Mouse (Mus musculus) liver, embryonic 14.5 days (tissue): ENCODE measurements around the gene Rtbdn.

Source experiments
- CTCF ChIP-seq: IDR thresholded peaks from 2 replicates; pipeline ENCODE4 v1.5.1; 2016; ENCODE audit warnings: antibody characterized with exemption, low read depth, control low read depth
- EP300 ChIP-seq: IDR thresholded peaks from 2 replicates; pipeline ENCODE4 v1.6.1; 2016; ENCODE audit warnings: antibody characterized with exemption, low read depth

DNA sequence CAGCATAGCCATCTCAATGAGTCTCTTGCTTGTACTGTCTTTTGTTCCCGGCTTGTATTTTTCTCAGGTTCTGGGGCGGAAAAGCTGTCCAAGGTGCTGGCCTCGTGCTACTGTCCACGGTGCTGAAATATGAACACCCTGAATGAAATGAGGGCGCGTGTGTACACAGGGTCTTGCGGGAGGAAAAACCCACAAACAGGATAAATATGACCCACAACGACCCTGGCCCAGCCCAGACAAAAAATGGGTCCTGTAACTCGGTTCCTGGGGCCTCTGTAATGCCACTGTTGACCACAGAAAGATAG, 402 bp downstream of the Rtbdn start:
- TF ChIP-seq EP300 (no peak), CTCF (no peak)
